Mouse (Mus musculus): ENCODE measurements around the gene Gnb1l.

GRCm38 (mm10) chr16:18583673-18584357 lies 85.3 kb downstream of the Gnb1l start:
- no peak for TF ChIP-seq CTCF (IDR thresholded peaks at IDR 0.05; ENCODE audit: low read depth, low read length)
- no peak for TF ChIP-seq POLR2A (IDR thresholded peaks at IDR 0.05; ENCODE audit: insufficient read depth, low read length)
- no peak for TF ChIP-seq EP300 (IDR thresholded peaks at IDR 0.05; ENCODE audit: insufficient read depth, low read depth, low read length)

Data from ES-Bruce4 (cell line).